Mouse (Mus musculus) cortical plate, adult 2 months (tissue): ENCODE results near the gene Cd59a. TPM values are rescaled to one million over a fixed set of nuclear protein-coding genes. Genes with fewer than 3 reads are reported as not detected.
"Not testable (repeated sequence)": the region's sequence is repeated elsewhere in the genome, so short reads cannot be mapped to it uniquely, and the experiment has no call there.

Source experiments
- H3K27ac ChIP-seq: fragments of 200-500 bp; 2 replicates; pipeline ENCODE4 v1.5.1; 2012; ENCODE audit warnings: low read length, control low read depth, inconsistent platforms; ENCODE audit not compliant: insufficient read depth
- H3K4me1 ChIP-seq: fragments of 200-500 bp; 2 replicates; pipeline ENCODE4 v1.6.1; 2011; ENCODE audit warnings: low read length; ENCODE audit not compliant: control insufficient read depth, insufficient read depth
- H3K4me3 ChIP-seq: fragments of 200-500 bp; 2 replicates; pipeline ENCODE4 v1.5.1; 2011; ENCODE audit warnings: mild to moderate bottlenecking, low read length, control low read depth; ENCODE audit not compliant: insufficient read depth
- CTCF ChIP-seq: fragments of 200-500 bp; IDR thresholded peaks from 2 replicates; pipeline ENCODE4 v1.5.1; 2011; ENCODE audit warnings: mild to moderate bottlenecking, control low read depth, low read length; ENCODE audit not compliant: insufficient read depth; ENCODE audit errors: extremely low read depth
- POLR2A ChIP-seq: fragments of 200-500 bp; IDR thresholded peaks from 2 replicates; pipeline ENCODE4 v1.6.1; 2011; ENCODE audit warnings: mild to moderate bottlenecking, low read length, control low read depth; ENCODE audit not compliant: insufficient read depth; ENCODE audit errors: extremely low read depth
- polyA plus RNA-seq: library from polyadenylated mRNA; depleted of rRNA; stranded (reverse); fragments of >200 nt; gene quantifications from 2 replicates; pipeline ENCODE4 v1.2.3, GENCODE M21; 2012; rRNA removed

The Cd59a gene
- 11.4 and 14.9 TPM in 2 replicates for polyA plus RNA-seq

DNA sequence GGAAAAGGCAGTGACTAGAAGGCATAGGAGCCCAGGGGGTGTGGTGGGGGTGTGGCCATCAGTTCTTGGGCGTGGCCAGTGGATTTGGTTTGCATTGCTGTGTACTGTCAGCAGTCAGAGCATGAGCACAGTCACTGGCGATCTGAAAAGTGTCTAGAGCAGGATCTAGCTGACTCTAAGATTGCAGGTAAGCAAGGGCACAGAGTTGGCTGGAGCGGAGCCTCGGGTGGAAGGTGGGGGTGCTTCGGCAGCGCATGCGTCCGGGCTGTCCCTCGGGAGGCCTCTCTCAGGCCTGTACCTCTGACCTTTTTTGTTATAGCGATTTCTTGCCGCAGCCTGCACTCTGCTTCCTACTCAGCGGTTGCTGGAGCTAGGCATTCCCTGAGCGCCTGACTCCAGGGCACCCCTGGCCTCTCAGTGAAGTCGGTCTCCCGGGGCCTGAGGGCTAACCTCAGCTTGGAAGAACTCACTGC lies at the start of gene Cd59a:
Gene Cd59a (plus strand): TSS at position 61 of the 473 bp plus-strand sequence.
- no peaks in the 10 kb centered on the region for H3K4me1 ChIP-seq
- TF ChIP-seq CTCF = no peak
- TF ChIP-seq POLR2A = no peak
- H3K27ac ChIP-seq = peak within 1 kb of the TSS; percentile 9; the same call in 1 of the 2 replicates
- peak within 1 kb of the TSS; percentile 53 for H3K4me3 ChIP-seq

DNA sequence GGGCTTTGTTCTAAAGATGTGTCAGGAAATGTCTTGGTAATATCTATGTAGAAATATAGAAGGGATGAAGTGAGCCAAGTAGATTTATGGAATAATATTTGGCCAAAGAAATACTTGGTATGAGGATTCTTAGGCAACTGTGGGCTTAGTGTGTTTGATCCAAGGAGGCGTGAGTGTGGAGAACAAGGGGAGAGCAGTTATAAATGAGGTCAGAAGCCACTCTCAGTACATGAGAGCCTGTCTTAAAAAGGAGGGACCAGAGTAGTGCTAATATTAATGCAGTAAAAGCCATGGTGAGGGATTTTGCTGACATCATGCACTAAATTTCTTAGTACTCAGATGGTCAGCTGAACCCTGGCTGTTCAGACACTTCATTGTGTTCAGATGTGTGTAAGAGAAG lies 37.2 kb upstream of the Cd59a start:
- Histone ChIP-seq H3K27ac (no peak overlapping the region), H3K4me1 (no peaks in the 10 kb centered on the region), H3K4me3 (no peak overlapping the region)
- TF ChIP-seq CTCF (no peak), POLR2A (no peak)

DNA sequence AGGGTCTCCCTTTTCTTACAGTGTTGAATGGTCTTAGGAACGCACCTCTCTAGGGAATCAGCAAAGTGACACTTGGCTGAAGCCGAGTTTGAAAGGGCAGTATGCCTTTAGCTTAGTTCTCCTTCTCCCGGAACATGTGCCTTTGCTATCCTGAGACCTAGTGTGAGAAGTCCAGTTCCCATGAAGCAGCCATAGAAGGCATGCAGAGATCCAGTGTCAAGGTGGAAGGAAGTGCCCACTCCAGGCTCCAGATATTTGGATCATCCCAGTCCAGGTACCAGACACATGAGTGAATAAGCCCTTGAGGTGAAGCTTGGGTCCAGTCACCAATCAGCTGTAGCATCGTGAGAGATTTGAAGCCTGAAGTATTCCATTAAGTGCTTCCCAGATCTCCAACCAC lies 36.6 kb upstream of the Cd59a start:
- no peak for TF ChIP-seq CTCF
- TF ChIP-seq POLR2A = no peak
- no peak overlapping the region for H3K4me3 ChIP-seq
- no peak overlapping the region for H3K27ac ChIP-seq
- no peaks in the 10 kb centered on the region for H3K4me1 ChIP-seq

DNA sequence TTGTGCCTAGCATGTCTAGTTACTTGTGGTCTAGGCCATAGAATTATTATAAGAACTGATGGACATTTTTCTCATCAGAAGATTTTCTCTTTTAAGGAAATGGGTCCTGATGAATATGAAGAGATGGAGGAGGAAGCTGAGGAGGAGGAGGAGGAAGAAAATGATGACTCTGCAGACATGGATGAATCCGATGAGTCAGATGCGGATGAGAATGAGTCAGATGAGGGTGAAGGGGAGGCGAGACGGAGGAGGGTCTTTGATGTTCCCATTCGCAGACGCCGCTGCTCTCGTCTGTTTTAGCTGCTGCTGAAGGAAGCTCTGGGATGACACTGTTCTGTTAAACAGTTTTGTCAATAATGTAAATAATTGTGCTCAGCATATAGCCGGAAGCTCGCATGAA lies 35.8 kb upstream of the Cd59a start:
- Histone ChIP-seq H3K4me1 (no peaks in the 10 kb centered on the region), H3K4me3 (no peak overlapping the region), H3K27ac (no peak overlapping the region)
- TF ChIP-seq CTCF (no peak), POLR2A (no peak)

DNA sequence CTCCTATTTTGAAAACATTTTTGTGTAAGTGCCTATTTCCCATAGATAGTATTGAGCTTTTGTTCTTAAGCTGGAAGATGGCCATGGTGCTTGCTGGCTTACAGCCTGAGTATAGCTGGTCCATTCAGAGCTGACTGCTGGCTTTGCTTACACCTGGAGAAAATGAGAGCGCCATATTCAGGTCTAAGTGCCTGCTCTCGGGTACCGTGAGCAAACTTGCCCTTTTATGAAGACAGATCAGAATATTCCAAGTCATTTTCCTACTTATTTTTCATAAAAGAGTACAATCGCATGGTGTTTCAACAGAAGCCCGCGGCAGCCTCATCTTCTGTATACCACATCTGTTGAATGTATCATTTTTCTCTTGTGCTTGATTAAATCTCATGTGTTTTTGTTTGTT lies 34.6 kb upstream of the Cd59a start:
- no peak overlapping the region for H3K27ac ChIP-seq
- TF ChIP-seq POLR2A = no peak
- TF ChIP-seq CTCF = no peak
- no peaks in the 10 kb centered on the region for H3K4me1 ChIP-seq
- no peak overlapping the region for H3K4me3 ChIP-seq

DNA sequence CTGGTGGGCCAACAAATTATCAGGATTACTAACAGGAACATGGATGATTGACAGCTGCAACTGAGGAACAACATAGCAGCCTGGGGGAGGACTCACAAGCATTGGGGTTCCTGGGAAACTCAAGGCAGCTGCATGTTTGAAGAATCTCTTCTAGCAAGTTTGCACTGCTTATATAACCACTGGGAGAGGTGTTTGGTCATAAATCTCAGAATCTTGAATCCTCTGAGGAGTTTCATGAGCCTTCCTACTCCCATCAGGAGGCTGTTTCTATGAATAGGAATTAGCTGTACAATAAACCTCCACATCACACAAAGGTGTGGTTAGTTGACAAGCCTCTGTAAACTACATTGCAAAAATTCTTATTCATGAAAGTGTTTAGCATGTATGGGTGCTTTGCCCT lies 32.9 kb upstream of the Cd59a start:
- no peaks in the 10 kb centered on the region for H3K4me1 ChIP-seq
- no peak overlapping the region for H3K4me3 ChIP-seq
- no peak for TF ChIP-seq POLR2A
- no peak overlapping the region; the same call in 1 of the 2 replicates for H3K27ac ChIP-seq

DNA sequence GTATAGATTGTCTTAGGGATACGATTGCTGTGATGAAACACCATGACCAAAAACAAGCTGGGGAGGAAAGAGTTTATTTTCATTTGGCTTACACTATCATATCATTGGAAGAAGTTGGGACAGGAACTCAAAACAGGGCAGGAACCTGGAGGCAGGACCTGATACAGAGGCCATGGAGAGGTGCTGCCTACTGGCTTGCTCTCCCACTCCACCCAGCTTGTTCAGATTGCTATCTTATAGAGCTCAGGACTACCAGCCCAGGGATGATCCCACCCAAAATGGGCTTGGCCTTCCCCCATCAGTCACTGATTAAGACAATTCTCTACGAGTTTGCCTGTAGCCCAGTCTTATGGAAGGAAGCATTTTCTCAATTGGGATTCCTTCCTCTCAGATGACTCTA lies 31.4 kb upstream of the Cd59a start:
- TF ChIP-seq POLR2A (no peak), CTCF (no peak)
- Histone ChIP-seq H3K27ac (no peak overlapping the region), H3K4me1 (no peaks in the 10 kb centered on the region), H3K4me3 (no peak overlapping the region)

DNA sequence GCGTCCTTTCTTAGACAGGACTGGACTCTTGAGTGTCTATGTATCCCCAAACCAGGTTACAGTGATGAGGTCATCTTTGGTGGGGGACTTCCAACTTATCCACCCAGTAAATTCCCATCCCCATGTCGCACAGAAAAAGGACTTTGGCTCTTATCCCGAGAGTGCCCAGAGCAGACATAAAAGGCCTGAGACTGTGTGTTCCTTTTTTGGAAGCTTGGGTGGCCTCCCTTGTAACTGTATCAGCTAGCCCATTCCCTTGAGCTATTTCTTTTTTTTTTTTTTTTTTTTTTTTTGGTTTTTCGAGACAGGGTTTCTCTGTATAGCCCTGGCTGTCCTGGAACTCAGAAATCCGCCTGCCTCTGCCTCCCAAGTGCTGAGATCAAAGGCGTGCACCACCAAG lies 30.1 kb upstream of the Cd59a start, which contains the start of gene Gm10912:
Gene Gm10912 (plus strand): TSS at position 301 of the 400 bp plus-strand sequence.
- H3K27ac ChIP-seq, H3K4me1 ChIP-seq: not testable (repeated sequence)

DNA sequence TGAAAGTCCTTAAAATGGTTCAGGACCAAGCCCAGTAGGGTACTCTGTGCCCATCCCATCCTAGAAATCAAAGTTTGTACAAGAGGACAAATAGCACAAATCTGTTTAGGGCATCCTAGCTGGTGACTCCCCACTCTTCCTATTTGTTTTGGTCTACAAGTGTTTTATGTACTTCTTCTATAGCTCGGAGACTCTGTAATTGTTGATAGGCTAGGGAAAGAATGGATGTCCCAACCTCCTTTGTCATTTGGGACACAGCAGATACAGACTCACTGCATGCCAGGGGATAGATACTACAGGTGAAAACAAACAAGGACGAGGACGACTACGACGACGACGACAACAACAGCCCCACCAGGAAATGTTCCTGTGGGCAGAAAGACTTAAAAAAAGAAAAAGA lies 27.2 kb upstream of the Cd59a start, which contains the start of gene Gm10799:
Gene Gm10799 (minus strand): TSS at position 101 of the 400 bp plus-strand sequence.
- not testable (repeated sequence) for H3K27ac ChIP-seq, H3K4me1 ChIP-seq, H3K4me3 ChIP-seq

More for the DNA sequence above, 30.1 kb upstream of the Cd59a start, which contains the start of gene Gm10912:
- not testable (repeated sequence) for H3K4me3 ChIP-seq

DNA sequence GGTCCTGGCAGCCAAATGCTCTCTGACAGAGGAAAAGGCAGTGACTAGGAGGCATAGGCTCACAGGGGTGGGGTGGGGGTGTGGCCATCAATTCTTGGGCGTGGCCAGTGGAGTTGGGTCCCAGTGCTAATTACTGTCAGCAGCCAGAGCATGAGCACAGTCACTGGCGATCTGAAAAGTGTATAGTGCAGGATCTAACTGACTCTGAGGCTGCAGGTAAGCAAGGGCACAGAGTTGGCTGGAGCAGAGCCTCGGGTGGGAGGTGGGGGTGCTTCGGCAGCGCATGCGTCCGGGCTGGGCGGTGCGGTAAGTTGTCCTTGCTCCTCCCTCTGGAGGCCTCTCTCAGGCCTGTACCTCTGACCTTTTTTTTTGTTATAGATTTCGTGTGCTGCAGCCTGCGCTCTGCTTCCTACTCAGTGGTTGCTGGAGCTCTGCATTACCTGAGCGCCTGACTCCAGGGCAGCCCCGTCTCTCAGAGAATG lies 25.9 kb upstream of the Cd59a start, which contains the start of gene Cd59b:
Gene Cd59b (plus strand): TSS at position 146 of the 482 bp plus-strand sequence.
- no peak within 1 kb of the TSS for H3K27ac ChIP-seq

DNA sequence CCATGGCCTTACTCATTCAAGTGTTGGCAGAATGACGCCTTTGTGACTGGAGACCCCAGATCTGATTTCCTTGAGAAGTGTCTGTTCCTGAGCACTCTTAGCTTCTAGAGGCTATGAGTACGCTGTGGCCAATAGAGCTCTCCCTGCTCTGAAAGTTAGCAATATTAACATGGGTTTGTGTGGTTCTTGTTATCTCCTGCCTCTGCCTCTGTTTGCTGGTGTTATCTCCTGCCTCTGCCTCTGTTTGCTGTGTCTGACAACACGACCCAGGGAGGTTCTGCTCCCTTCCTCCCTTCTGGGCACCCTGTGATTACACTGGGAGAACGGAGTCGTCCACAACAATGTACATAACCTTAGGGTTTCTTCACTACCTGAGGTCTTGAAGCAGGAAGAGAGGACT lies 17.3 kb upstream of the Cd59a start:
- H3K27ac ChIP-seq, H3K4me3 ChIP-seq, H3K4me1 ChIP-seq: not testable (repeated sequence)

More for the DNA sequence above, 25.9 kb upstream of the Cd59a start, which contains the start of gene Cd59b:
- Histone ChIP-seq H3K4me1 (no peaks in the 10 kb centered on the region), H3K4me3 (peak within 1 kb of the TSS; percentile 27)
- TF ChIP-seq CTCF (no peak), POLR2A (no peak)

DNA sequence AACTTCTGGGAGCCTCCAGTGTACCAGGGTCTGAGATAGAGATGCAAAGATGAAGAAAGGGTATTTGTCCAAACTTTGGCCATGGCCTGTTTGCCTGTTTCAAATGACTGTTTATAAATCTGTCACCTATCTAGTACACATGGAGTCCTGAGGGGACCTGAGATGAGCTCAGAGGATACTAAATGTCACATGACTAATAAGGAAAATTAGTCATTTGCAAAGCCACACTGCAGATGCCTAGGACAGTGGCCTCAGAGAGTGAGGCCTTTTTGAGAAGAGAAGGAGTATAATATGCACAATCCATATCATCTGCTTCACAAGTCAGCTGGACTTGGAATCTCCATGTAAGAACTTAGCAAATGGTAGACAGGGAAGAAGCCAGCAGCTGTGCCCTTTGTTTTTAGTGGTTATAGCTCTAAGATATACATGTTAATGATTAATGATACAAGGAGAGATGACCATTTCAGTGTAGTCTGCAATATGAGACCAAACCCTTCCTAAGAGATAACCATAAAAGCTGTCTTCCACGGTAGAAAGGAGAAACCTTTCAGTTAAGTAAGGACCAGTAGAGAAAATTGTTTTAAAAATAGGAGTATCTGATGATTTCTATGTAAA lies 14.1 kb upstream of the Cd59a start:
- not testable (repeated sequence) for H3K4me1 ChIP-seq, H3K27ac ChIP-seq, H3K4me3 ChIP-seq
